Mouse (Mus musculus): ENCODE measurements around the gene Olfr1105.

GRCm38 (mm10) chr2:86991121-86991520 lies 45.2 kb downstream of the Olfr1105 start, which contains the start of gene Olfr1101:
- TF ChIP-seq CTCF (IDR thresholded peaks at IDR 0.05; ENCODE audit: control insufficient read depth, insufficient read depth, low read length) (no peak), POLR2A (IDR thresholded peaks at IDR 0.05; ENCODE audit: borderline replicate concordance, control insufficient read depth, low read depth, low read length) (no peak)
